Mouse (Mus musculus) adrenal gland, adult 8-10 months (tissue): ENCODE measurements around the gene Fdxr. TPM values are rescaled to one million over a fixed set of nuclear protein-coding genes. Genes with fewer than 3 reads are reported as not detected.

Experiments used
- DNase-seq: peaks from one replicate; pipeline ENCODE4 v3.0.0; 2022
- total RNA-seq, 4 experiments: library from RNA; stranded (reverse); gene quantifications; 2 replicates each; pipeline ENCODE4 v1.2.4; 2022

Gene Fdxr
- total RNA-seq, result 1,000 to 10,000 TPM; 1,501 to 2,268 (median 1,689) TPM

GRCm38 (mm10) chr11:115276780-115277603 is at the start of gene Fdxr:
Gene Fdxr, minus strand, starts transcription at chr11:115277050.
- DNase-seq, result peak; percentile 99

DNA sequence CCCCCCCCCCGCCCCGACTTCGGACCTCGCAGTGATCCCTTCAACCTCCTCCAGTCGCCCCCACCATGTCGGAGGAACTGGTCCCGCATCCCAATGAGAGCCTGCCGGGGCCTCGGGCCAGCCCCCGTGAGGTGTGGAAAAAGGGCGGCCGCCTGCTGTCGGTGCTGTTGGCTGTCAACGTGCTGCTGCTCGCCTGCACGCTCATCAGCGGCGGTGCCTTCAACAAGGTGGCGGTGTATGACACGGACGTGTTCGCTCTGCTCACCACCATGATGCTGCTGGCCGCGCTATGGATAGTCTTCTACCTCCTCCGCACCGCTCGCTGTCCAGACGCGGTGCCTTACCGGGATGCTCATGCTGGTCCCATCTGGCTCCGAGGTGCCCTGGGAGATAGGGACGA is 46.5 kb upstream of the Fdxr start:
- DNase-seq, result no peak

GRCm38 (mm10) chr11:115321906-115322693 is 45.2 kb upstream of the Fdxr start, which contains the start of gene Ush1g:
Gene Ush1g, minus strand, starts transcription at chr11:115322041.
- DNase-seq, result no peak

DNA sequence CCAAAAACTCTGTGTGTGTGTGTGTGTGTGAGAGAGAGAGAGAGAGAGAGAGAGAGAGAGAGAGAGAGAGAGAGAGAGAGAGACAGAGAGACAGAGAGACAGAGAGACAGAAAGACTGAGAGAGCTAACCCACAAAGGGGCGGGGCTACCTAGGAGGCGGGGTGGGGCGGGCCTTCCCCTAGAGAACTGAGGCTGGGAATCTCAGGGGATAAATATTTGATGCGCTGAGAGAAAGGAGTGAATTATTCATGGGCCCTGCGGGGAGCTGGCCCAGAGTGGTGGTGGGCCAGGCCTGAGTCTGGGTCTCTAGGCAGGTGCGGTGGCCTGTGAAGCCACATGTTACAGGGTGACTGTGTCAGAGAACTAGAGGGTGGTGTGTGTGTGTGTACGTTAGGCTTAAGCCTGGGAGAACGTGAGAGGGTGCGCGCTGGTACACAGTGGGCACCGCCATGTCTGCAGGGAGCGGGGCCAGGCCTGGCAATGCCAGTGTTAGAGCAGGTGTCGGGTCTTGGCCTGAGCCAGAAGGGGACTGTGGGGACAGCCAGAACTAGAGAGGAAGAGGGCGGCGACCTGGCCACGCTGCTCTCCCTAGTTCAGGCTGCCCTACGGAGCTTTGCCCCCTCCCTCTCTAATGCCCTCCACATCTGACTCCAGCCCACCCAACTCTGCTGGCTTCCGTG is 43.0 kb upstream of the Fdxr start:
- DNase-seq, result no peak

- no peak for DNase-seq
Observed at GRCm38 (mm10) chr11:115318245-115319027, 41.6 kb upstream of the Fdxr start.

- DNase-seq, result no peak
Observed at GRCm38 (mm10) chr11:115317204-115317603, 40.4 kb upstream of the Fdxr start.

DNA sequence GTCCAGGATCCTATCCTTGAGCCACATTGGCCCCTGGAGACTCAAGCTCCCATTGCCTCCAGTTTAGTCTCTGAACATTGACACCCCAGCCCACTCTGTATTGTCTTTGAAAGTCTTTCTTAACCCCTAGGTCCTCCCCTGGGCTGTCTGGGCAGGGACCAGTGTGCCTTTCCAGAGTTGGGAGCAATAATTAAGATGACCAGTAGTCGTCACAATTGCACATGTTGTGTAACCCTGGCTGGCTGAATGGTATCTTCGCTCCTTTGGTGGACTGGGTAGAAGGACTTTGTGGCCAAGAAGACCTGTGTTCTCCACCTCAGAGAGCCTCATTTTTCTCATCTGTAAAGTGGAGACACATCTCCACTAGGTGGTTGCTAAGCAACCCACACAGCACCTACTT is 37.4 kb upstream of the Fdxr start:
- no peak for DNase-seq

DNA sequence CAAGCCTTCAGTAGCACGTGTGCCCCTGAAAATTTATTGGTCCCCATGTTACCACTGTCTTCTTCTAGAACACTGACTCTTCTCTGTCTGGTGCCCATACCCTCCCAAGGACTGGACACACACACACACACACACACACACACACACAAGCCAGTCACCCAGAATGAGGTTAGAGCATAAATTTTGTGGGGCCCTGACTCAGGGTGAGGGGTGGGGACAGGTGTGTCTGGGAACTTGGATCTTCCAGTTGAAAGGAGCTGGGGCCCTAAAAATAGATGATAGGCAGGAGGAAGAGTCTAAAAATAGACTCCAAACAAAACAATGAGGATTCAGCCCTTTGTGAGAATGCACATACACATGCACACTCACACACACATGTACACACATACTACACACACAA is 31.9 kb upstream of the Fdxr start:
- DNase-seq, result no peak

GRCm38 (mm10) chr11:115306863-115307262 is 30.0 kb upstream of the Fdxr start, which contains the start of gene Otop2:
Gene Otop2, plus strand, starts transcription at chr11:115307163.
- no peak for DNase-seq

DNA sequence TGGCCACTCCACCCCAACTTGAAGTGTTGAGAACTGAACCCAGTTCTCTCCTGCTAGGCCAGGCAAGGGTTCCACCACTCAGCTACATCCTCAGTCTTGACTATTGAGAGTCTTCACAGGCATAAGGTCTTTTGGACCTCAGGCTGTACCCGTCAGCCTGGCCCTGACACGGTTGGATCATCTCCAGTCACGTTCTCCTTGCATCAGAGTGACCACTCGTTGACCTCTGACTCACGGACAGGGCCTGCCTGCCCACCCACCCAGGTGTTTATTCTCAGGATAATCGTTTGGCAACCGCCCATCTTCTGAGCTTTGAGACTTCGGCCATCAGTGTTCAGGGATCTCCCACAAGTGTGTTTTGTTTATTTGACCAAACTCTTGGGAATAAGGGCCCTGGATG is 26.3 kb upstream of the Fdxr start:
- DNase-seq, result no peak

DNA sequence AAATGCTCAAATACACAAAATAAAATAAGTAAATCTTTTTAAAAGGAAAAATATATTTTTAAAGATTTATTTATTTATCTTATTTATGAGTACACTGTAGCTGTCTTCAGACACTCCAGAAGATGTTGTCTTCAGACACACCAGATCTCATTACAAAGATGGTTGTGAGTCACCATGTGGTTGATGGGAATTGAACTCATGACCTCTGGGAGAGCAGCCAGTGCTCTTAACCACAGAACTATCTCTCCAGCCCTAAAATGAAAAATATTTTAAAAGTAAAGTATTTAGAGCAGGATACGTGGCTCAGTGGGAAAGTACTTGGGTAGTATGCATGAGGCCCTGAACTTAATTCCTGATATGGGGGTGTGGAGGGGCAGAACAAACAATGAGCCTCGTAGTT is 24.5 kb upstream of the Fdxr start:
- no peak for DNase-seq

- DNase-seq, result no peak
Observed at GRCm38 (mm10) chr11:115300745-115301144, 23.9 kb upstream of the Fdxr start.

DNA sequence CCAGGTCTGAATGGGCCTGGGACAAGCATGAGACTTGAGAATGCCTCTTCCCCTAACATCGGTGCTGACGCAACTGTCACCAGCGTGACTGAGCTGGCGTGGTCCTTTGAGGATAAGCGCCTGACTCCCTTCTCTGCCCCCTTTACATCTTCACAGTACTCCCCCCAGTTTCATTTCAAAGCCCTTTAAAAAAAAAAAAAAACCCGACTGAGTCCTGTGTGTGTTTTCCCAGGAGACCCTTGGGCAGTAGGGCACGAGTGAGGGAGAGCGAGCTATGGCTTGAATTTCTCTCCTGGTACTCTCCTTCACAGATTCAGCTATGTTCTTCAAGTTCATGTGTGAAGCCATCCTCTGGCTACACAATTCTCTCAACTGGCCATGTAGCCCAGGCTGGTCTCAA is 21.3 kb upstream of the Fdxr start:
- DNase-seq, result no peak

DNA sequence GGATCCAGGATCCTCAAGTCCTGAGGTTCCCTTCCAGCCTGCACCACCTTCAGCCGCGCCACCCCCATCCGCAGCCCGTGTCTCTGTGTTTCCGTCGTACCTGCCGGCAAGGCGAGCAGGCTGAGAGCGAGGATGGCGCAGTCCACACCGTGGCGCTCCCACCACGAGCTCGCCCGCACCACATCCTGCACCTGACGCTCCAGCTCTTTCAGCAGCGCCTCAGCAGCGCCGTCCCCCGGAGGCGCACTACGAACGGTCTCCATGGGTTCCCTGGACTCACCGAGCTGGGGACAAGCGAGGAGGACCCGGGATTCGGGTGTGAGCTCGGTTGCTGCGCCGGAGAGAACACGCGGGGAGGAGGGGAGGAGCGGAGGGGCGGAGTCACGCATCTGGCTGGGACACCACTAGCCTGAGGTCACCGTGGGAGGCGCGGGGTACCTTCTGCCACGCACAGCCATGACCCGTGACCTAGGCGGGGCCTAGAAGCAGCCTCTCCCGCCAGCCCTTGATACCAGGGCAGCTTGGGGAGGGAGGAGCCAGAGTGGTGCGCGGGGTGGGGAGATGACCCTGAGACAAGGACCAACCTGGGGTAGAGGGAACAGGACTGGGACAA is 20.5 kb upstream of the Fdxr start, which contains the start of gene Fads6:
Gene Fads6, minus strand, starts transcription at position 450 of the 613 bp plus-strand sequence.
- peak; percentile 86 for DNase-seq

DNA sequence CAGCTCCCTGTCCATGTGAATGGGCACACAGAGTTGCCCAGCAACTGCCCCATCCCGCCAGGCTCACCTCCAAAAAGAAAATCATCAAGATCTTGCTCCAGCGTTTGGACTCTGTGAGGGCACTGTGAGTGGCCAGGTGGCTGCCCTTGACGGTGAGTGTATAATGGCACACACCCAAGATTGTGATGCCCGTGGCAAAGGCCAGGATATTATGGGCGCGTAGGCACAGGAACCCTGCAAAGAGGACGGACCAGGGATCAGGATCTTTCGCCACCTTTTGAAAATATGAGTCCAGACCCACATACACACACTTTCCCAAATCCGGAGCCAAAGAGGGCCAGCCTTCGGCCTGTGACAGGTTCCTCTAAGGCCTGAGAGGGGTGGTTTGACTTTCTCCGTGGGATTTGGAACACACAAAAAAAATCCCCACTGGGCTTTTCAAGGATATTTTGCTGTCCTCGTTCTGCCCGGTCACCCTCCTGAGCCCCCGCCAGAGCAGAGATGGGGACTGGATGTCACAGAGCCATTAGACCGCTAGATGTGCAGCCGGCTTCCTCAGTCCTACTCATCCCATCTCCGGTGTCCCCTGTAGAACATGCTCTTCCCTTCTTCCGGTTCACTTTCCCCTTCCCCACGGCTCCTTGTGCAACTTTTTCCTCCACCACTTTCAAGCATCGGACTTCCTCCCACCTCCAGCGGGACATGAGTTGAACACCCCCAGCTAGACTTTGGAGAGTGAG is 19.8 kb upstream of the Fdxr start:
- DNase-seq, result no peak

DNA sequence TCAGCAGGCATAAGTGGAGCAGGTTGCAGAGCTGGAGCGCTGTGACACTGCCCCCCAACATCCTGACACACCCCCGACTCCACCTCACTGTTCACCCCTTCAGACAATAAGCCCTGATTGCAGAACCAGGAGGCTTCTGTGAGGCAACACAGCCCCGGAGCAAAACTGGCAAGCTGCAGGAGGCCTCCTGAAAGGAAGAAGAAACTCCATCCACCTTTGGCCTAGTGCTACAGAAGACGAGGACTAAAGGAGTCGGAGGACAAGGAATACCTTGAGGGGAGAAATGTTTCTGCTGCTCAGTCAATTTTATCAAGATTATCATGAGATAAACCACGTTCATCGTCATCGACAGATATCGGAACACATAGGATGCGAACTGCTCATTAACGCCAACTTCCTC is 19.1 kb upstream of the Fdxr start:
- no peak for DNase-seq

- DNase-seq, result no peak
Observed at GRCm38 (mm10) chr11:115292631-115293375, 16.0 kb upstream of the Fdxr start.

GRCm38 (mm10) chr11:115291503-115291902 is 14.7 kb upstream of the Fdxr start:
- DNase-seq, result no peak

GRCm38 (mm10) chr11:115290919-115291318 is 14.1 kb upstream of the Fdxr start:
- peak; percentile 75 for DNase-seq

- DNase-seq, result no peak
Observed at GRCm38 (mm10) chr11:115290314-115290713, 13.5 kb upstream of the Fdxr start.
